Mouse (Mus musculus) neural tube, embryonic 14.5 days (tissue): ENCODE results near the gene Dctn1. TPM values are rescaled to one million over a fixed set of nuclear protein-coding genes. Genes with fewer than 3 reads are reported as not detected.
A peak's percentile ranks its signal among the peaks of the same experiment; 100 is the strongest.

Experiments used
- ATAC-seq: fragments of 200-750 bp; cut with Nextera tagmentation; 2 replicates; pipeline ENCODE4 v1.8.0; 2017; ENCODE audit warnings: low read depth, mild to moderate bottlenecking, moderate TSS enrichment, moderate library complexity
- H3K27ac ChIP-seq: fragments of 300-500 bp; sonication (generic); 2 replicates; pipeline ENCODE4 v1.5.1; 2014; ENCODE audit warnings: low read depth, mild to moderate bottlenecking, control low read depth, low read length, moderate library complexity, mixed read lengths
- H3K27me3 ChIP-seq: fragments of 300-500 bp; sonication (generic); 2 replicates; pipeline ENCODE4 v1.6.1; 2014; ENCODE audit warnings: low read length; ENCODE audit not compliant: control insufficient read depth, insufficient read depth
- H3K36me3 ChIP-seq: fragments of 300-500 bp; sonication (generic); 2 replicates; pipeline ENCODE4 v1.6.1; 2014; ENCODE audit warnings: low read length, mixed read lengths; ENCODE audit not compliant: control insufficient read depth, insufficient read depth
- H3K4me1 ChIP-seq: fragments of 300-500 bp; sonication (generic); 2 replicates; pipeline ENCODE4 v1.6.1; 2014; ENCODE audit warnings: low read length; ENCODE audit not compliant: control insufficient read depth, insufficient read depth
- H3K4me2 ChIP-seq: fragments of 300-500 bp; sonication (generic); 2 replicates; pipeline ENCODE4 v1.6.1; 2014; ENCODE audit warnings: mild to moderate bottlenecking, low read depth, low read length, control low read depth
- H3K4me3 ChIP-seq: fragments of 300-500 bp; sonication (generic); 2 replicates; pipeline ENCODE4 v1.5.1; 2014; ENCODE audit warnings: low read depth, low read length, control low read depth, mixed read lengths
- H3K9ac ChIP-seq: fragments of 300-500 bp; sonication (generic); replicated peaks from 2 replicates; pipeline ENCODE4 v1.6.1; 2014; ENCODE audit warnings: low read depth, mild to moderate bottlenecking, control low read depth, low read length, mixed read lengths
- H3K9me3 ChIP-seq: fragments of 300-500 bp; sonication (generic); 2 replicates; pipeline ENCODE4 v1.6.1; 2016; ENCODE audit warnings: low read length; ENCODE audit not compliant: control insufficient read depth
- WGBS: fragments of 180-500 bp; shearing (Covaris S2); extraction: QIAGEN DNeasy Blood & Tissue Kit; methylation state at CpG from one replicate; pipeline ENCODE4 v1.1.7; 2014; 5-methylcytosine and 5-hydroxymethylcytosine counted together
- polyA plus RNA-seq: library from polyadenylated mRNA; unstranded; fragments of >200 nt; fragmentation: Nextera tagmentation; extraction: Ambion mirVana; gene quantifications from 2 replicates; pipeline ENCODE4 v1.2.1, GENCODE M21; 2014

The Dctn1 gene
- polyA plus RNA-seq, 1 experiment from 2014 or later, result 122 TPM

- H3K9ac ChIP-seq, result peak overlapping the region; percentile 46
- peak overlapping the region; percentile 45 for H3K27ac ChIP-seq
- WGBS, result 63% methylated on average over 9 of the region's 9 CpGs
- H3K4me1 ChIP-seq, result peaks cover 11% of the 10 kb centered on the region; the same call in 1 of the 2 replicates
- no peaks in the 10 kb centered on the region for H3K27me3 ChIP-seq
- no peaks in the 10 kb centered on the region for H3K36me3 ChIP-seq
- peak overlapping the region; percentile 35 for H3K4me3 ChIP-seq
- ATAC-seq, result peak; percentile 75
- H3K9me3 ChIP-seq, result no peaks in the 10 kb centered on the region
- peak overlapping the region; percentile 44 for H3K4me2 ChIP-seq
Observed at GRCm38 (mm10) chr6:83172240-83172920, 6.7 kb downstream of the Dctn1 start.

DNA sequence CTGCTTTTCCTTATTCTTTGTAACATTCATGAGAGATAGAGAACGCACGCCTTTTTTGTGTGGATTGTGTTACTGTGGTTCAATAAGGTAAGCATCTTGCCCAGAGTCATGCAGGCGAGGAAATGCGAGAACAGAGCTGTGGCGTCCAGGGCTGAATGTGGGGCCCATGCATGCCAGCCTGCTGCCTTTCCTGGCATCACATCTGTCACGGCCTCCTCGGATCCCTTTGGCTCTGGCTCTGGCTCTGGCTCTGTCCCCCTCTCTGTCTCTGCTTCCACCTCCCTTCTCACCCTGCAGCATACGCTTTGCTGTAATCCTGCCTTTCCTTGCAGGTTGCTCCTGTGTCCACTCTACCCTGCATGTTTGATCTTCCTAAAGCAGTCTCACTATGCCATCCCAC lies 10.3 kb downstream of the Dctn1 start:
- Histone ChIP-seq H3K4me2 (no peak overlapping the region), H3K9ac (no peak overlapping the region), H3K4me1 (peaks cover 16% of the 10 kb centered on the region), H3K9me3 (no peaks in the 10 kb centered on the region), H3K36me3 (no peaks in the 10 kb centered on the region), H3K4me3 (no peak overlapping the region), H3K27me3 (no peaks in the 10 kb centered on the region), H3K27ac (no peak overlapping the region)
- no peak for ATAC-seq
- WGBS, result 90% methylated on average over 8 of the region's 8 CpGs

DNA sequence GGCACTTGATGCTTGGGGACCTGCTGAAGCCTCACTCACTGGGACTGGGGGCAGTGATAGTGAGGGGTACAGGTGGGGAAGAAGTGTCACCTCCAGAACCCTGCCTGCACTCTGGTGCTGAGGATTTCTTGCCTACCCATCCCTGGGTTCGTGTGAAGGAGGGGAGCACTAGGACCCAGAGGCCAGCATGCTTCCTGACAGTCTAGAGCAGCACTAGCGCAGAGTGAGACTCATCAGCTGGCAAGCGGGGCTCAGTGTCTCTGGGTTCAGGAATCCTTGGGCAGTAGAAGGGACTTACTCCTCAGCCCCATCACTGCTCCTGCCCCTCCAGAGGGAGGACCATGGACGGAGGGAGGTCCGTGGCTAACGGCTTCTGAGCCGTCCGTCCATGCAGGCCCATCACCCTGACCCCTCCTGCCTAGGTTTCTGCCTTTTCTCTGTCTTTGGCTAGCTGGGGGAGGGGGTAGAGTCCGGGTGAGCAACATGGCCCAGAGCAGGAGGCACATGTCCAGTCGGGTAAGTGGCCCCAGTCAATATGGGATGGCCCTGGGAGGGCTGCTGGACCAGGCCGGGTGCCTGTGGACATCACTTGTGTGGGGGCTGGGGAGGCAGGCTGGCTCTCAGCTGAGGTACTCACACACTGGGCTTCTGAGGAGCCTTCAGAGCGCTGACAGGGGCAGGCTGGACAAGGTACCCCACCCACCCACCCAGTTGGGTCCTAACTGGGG lies 13.8 kb downstream of the Dctn1 start:
- peak overlapping the region; percentile 44 for H3K4me3 ChIP-seq
- peaks cover 11% of the 10 kb centered on the region for H3K4me1 ChIP-seq
- H3K27ac ChIP-seq, result no peak overlapping the region
- peak overlapping the region; percentile 67 for H3K4me2 ChIP-seq
- WGBS, result 16% methylated on average over 12 of the region's 12 CpGs
- H3K9me3 ChIP-seq, result no peaks in the 10 kb centered on the region
- peak overlapping the region; percentile 57 for H3K9ac ChIP-seq
- ATAC-seq, result peak; percentile 89
- H3K27me3 ChIP-seq, result no peaks in the 10 kb centered on the region
- peaks cover 10% of the 10 kb centered on the region; the same call in 1 of the 2 replicates for H3K36me3 ChIP-seq

GRCm38 (mm10) chr6:83180605-83181004 lies 14.9 kb downstream of the Dctn1 start:
- Histone ChIP-seq H3K4me1 (peaks cover 17% of the 10 kb centered on the region), H3K9me3 (no peaks in the 10 kb centered on the region), H3K4me2 (peak overlapping the region; percentile 67), H3K27ac (no peak overlapping the region), H3K4me3 (peak overlapping the region; percentile 44; the same call in 1 of the 2 replicates), H3K9ac (0 out of 2 replicates have a peak overlapping the region, but pooled peaks have one; percentile 57), H3K27me3 (no peaks in the 10 kb centered on the region), H3K36me3 (peaks cover 13% of the 10 kb centered on the region; the same call in 1 of the 2 replicates)
- WGBS, result 84% methylated on average over 6 of the region's 6 CpGs
- no peak for ATAC-seq

GRCm38 (mm10) chr6:83184858-83185435 lies 19.2 kb downstream of the Dctn1 start:
- H3K9me3 ChIP-seq, result no peaks in the 10 kb centered on the region
- no peak overlapping the region for H3K4me3 ChIP-seq
- H3K36me3 ChIP-seq, result peaks cover 28% of the 10 kb centered on the region; the same call in 1 of the 2 replicates
- H3K27me3 ChIP-seq, result no peaks in the 10 kb centered on the region
- no peak for ATAC-seq
- H3K27ac ChIP-seq, result peak overlapping the region; percentile 91; the same call in 1 of the 2 replicates
- peaks cover 31% of the 10 kb centered on the region for H3K4me1 ChIP-seq
- WGBS, result 92% methylated on average over 3 of the region's 3 CpGs
- H3K9ac ChIP-seq, result no peak overlapping the region; the same call in 1 of the 2 replicates
- no peak overlapping the region for H3K4me2 ChIP-seq

- H3K9me3 ChIP-seq, result no peaks in the 10 kb centered on the region
- H3K27me3 ChIP-seq, result no peaks in the 10 kb centered on the region
- WGBS, result 5% methylated on average over 25 of the region's 25 CpGs
- peak overlapping the region; percentile 63 for H3K4me2 ChIP-seq
- peak; percentile 95 for ATAC-seq
- peak overlapping the region; percentile 59 for H3K4me3 ChIP-seq
- peak overlapping the region; percentile 91 for H3K27ac ChIP-seq
- peaks cover 40% of the 10 kb centered on the region for H3K36me3 ChIP-seq
- peaks cover 29% of the 10 kb centered on the region for H3K4me1 ChIP-seq
- H3K9ac ChIP-seq, result peak overlapping the region; percentile 84
Observed at GRCm38 (mm10) chr6:83185895-83186861, 20.5 kb downstream of the Dctn1 start.

DNA sequence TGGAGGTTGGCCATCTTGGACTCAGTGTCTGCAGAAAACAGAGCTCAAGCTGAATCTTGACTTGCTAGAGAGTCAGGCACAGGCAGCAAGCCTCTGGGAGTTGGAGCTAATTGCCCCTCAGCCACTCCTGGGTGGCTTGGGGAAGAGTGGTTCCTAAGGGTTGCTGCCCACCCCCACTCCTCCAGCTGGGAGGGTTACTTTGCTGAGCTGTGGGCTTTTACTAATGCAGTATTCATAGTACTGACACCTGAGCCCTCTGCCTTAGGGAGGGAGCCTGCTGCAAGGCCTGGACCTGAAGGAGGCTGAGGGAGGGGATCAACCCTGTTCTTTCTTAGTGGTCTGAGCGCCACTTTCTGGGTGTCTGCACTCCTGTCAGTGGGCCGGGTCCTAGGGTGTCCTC lies 21.2 kb downstream of the Dctn1 start:
- peak overlapping the region; percentile 63 for H3K4me2 ChIP-seq
- H3K9ac ChIP-seq, result peak overlapping the region; percentile 84
- H3K27ac ChIP-seq, result peak overlapping the region; percentile 91
- no peaks in the 10 kb centered on the region for H3K9me3 ChIP-seq
- peak overlapping the region; percentile 59 for H3K4me3 ChIP-seq
- H3K36me3 ChIP-seq, result peaks cover 48% of the 10 kb centered on the region
- H3K27me3 ChIP-seq, result no peaks in the 10 kb centered on the region
- peak; percentile 5; the same call in 1 of the 2 replicates for ATAC-seq
- peaks cover 29% of the 10 kb centered on the region for H3K4me1 ChIP-seq
- 97% methylated on average over 2 of the region's 2 CpGs for WGBS

- Histone ChIP-seq H3K4me2 (no peak overlapping the region), H3K27me3 (no peaks in the 10 kb centered on the region), H3K36me3 (peaks cover 95% of the 10 kb centered on the region), H3K9me3 (no peaks in the 10 kb centered on the region), H3K9ac (no peak overlapping the region), H3K4me3 (no peak overlapping the region), H3K27ac (no peak overlapping the region), H3K4me1 (no peaks in the 10 kb centered on the region)
- WGBS, result 92% methylated on average over 7 of the region's 7 CpGs
- ATAC-seq, result no peak
Observed at GRCm38 (mm10) chr6:83193571-83193970, 27.9 kb downstream of the Dctn1 start.
